Mouse (Mus musculus) C2C12 (cell line): ENCODE data around the gene Wipf3.

Source experiments
- CTCF ChIP-seq: IDR thresholded peaks from one replicate; pipeline ENCODE4 v1.5.1; 2011; ENCODE audit not compliant: control insufficient read depth, insufficient read depth, insufficient read length
- FOSL1 ChIP-seq: IDR thresholded peaks from one replicate; pipeline ENCODE4 v1.8.0; 2011; ENCODE audit warnings: mild to moderate bottlenecking, low read length; ENCODE audit not compliant: poor library complexity, insufficient read depth, severe bottlenecking
- MAX ChIP-seq: IDR thresholded peaks from one replicate; pipeline ENCODE4 v1.6.1; 2011; ENCODE audit warnings: mild to moderate bottlenecking, control low read depth

DNA sequence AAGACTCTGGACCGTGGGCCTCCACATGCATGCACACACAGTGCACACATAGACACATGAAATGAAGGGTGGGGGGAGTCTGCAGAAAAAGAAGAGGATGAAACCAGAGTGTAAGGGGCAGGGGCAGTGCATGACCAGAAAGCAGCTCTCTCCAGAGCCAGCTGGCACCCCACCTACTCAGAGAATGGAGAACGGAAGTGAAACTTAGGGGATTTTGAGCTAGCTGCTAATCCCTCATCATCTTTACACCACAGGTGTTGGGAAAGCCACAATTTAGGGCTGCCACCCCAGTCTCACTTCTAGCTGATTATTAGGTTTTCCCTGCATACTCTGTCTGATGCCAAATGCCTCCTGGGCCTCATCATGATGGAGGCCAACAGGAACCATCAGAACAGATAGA, 100.8 kb downstream of the Wipf3 start:
- no peak for TF ChIP-seq CTCF
- TF ChIP-seq MAX: no peak
- TF ChIP-seq FOSL1: no peak
